Mouse (Mus musculus) cerebral cortex, adult 2 months (tissue): ENCODE data around the gene Ctf1.

Source experiments
- WGBS: fragments of 180-500 bp; shearing (Covaris S2); methylation state at CpG from one replicate; pipeline ENCODE4 v1.1.7; 2018; 5-methylcytosine and 5-hydroxymethylcytosine counted together

The Ctf1 gene

DNA sequence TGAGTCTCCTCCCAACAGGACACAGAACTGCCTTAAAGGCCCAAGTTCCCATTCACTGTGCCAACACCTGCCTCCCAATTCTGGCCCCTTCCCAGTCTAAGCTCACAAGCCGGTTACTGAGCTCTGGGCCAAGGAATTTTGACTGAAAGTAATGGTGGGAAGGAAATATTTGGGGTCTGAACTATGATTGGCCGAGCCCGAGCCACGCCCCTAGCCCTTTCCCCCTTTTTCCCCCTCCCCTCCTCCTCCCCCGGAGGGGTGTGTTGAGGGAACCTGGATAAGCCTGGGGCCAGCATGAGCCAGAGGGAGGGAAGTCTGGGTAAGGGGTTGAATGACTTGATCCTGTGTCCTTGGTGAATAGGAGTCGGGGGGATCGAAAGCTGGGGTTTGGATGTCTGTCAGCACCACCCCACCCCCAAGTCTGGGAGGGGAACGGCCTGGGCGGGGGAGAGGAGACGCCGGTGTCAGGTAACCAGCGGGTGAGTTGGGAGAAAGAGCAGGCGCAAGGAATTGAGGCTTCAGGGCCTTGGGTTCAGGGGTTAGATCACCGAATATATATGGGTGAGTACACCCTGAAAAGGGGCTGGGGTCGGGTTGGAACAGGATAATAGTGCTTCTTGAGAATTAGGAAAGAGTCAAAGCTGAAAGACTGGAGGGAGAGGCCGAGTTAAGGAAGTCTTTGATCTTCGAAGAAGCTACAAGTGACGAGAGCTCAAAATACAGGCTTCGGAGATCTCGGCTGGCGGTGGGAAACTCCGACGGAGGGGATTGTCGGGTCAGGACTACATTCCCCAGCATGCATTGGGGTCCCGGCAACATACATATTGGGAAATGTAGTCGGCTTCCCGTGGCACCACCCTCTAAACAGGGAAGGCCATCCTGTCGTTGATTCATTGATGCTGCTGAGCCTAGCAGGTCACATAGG lies at the start of gene Ctf1:
TSS of gene Ctf1 (plus strand) at position 276 of the 925 bp plus-strand sequence.
- WGBS: 10% methylated on average over 28 of the region's 28 CpGs

GRCm38 (mm10) chr7:127662926-127663325 lies 49.6 kb upstream of the Ctf1 start:
- 85% methylated on average over 6 of the region's 6 CpGs for WGBS

- 87% methylated on average over 6 of the region's 6 CpGs for WGBS
Measured at GRCm38 (mm10) chr7:127666066-127666654, 46.4 kb upstream of the Ctf1 start.

DNA sequence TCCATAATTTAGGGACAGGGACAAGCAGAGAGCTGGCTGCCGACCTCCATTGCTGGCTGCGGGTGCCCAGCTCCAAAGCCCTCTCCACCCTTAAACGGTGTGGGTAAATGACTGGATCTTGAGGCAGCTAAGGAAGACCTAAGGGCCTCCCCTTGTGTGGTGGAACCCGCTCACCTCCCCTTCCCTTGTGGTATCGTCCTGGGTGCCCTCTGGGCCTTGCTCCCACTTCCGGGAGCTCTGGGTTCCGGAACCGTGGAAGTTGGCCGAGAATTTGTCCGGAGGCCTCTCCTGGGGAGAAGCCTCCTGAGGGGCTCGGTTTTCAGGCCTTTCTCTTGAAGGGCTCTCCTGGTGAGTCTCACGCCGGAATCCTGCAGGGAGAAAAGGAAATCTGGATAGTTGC lies 45.9 kb upstream of the Ctf1 start:
- 91% methylated on average over 13 of the region's 13 CpGs for WGBS

GRCm38 (mm10) chr7:127667171-127667570 lies 45.4 kb upstream of the Ctf1 start:
- WGBS: 51% methylated on average over 8 of the region's 8 CpGs

- WGBS: 82% methylated on average over 11 of the region's 11 CpGs
Measured at GRCm38 (mm10) chr7:127671880-127672774, 40.4 kb upstream of the Ctf1 start.

- WGBS: 67% methylated on average over 4 of the region's 4 CpGs
Measured at GRCm38 (mm10) chr7:127672776-127673175, 39.8 kb upstream of the Ctf1 start.

DNA sequence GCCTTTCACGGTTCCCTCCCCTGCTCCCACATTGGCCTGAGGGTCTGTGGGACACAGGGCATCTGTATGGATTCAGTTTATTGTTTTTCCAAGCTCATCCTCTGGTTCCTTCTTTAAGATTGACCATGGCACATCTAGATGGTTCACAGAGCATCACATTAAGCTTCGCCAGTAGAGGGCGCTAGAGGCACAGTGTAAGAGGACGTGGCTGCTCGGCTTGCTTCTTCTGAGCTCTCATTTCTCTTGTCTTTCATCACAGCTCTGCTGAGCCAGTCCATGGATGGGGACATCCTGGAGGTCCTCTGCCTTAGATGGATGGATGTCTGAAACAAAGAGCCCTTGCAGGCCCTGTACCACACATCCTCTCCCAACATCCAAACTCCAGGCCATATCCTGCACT lies 37.6 kb upstream of the Ctf1 start:
- WGBS: 3% methylated on average over 5 of the region's 5 CpGs

- WGBS: 43% methylated on average over 9 of the region's 9 CpGs
Measured at GRCm38 (mm10) chr7:127675391-127675811, 37.1 kb upstream of the Ctf1 start.

DNA sequence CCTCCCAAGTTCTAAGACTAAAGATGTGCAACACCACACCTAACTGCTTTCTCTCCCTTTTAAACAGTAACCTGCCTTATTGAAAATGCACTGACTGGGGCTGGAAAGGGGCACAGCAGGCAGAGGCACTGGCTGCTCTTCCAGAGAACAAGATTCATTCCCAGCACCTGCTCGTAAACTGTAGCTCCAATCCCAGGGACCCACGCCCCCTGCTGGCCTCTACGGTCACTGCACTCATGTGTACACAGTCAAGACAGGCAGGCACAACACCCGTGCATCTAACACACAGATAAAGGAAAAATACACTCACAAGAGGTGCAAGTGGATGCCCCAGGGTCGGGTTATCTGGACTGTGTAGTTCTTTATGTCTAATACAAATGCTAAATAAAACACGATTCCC lies 35.5 kb upstream of the Ctf1 start:
- 78% methylated on average over 6 of the region's 6 CpGs for WGBS

GRCm38 (mm10) chr7:127677609-127678008 lies 34.9 kb upstream of the Ctf1 start:
- WGBS: 94% methylated on average over 4 of the region's 4 CpGs

GRCm38 (mm10) chr7:127678811-127679210 lies 33.7 kb upstream of the Ctf1 start:
- 79% methylated on average over 2 of the region's 2 CpGs for WGBS

- 93% methylated on average over 13 of the region's 13 CpGs for WGBS
Measured at GRCm38 (mm10) chr7:127680541-127680940, 32.0 kb upstream of the Ctf1 start.

- WGBS: 81% methylated on average over 8 of the region's 8 CpGs
Measured at GRCm38 (mm10) chr7:127681888-127682553, 30.5 kb upstream of the Ctf1 start.

DNA sequence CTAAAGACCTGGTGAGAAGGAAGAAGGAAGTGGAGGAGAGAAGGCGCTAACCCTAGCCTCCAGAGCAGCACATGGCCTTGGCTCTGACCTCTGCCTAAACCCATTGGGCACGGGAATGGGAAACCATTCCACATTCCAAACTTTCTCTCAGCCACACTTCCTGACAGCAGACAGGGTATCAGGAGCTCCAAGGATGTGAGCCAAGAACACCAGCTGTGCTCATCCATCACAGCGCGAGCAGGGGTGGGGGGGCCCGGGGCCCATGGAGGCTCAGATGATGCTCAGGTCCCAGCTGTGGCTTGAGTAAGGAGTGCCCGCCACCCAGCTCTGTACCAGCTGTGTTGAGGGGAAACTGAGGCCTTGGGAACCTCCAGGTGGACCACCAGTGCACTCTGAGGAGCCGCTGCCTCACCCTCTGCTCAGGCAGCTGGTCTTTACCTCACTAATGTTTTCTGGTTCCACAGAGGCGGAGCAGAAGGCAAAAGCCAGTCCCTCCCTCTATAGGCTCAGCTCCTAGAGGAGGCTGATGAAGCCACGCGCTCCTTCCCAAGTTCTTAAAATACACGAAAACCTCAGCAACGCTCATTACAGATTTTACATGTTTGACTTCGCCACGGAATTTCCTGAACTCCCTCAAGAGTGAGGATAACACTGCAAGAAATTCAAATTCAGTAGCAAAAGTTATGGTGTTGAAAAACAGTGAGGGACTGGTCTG lies 27.1 kb upstream of the Ctf1 start:
- WGBS: 52% methylated on average over 14 of the region's 14 CpGs

- WGBS: 88% methylated on average over 11 of the region's 11 CpGs
Measured at GRCm38 (mm10) chr7:127686740-127687449, 25.6 kb upstream of the Ctf1 start.

- 50% methylated on average over 7 of the region's 7 CpGs for WGBS
Measured at GRCm38 (mm10) chr7:127688935-127689334, 23.6 kb upstream of the Ctf1 start.

- WGBS: 67% methylated on average over 9 of the region's 9 CpGs
Measured at GRCm38 (mm10) chr7:127689626-127690280, 22.8 kb upstream of the Ctf1 start.

GRCm38 (mm10) chr7:127691221-127691989 lies 21.1 kb upstream of the Ctf1 start:
- 9% methylated on average over 15 of the region's 15 CpGs for WGBS
